Mouse (Mus musculus): ENCODE data around the gene Tnfrsf1a. TPM values are rescaled to one million over a fixed set of nuclear protein-coding genes. Genes with fewer than 3 reads are reported as not detected.

Tnfrsf1a gene
- polyA plus RNA-seq, 1 experiment from 2014 or later = 12.8 TPM

- peaks cover 28% of the 10 kb centered on the region for H3K4me1 ChIP-seq
- WGBS = 4% methylated on average over 27 of the region's 46 CpGs
- H3K9ac ChIP-seq = peak within 1 kb of the TSS; percentile 66
- H3K36me3 ChIP-seq (ENCODE audit: poor library complexity, severe bottlenecking) = no peaks in the 10 kb centered on the region
- H3K9me3 ChIP-seq (replicated peaks) = no peaks in the 10 kb centered on the region
- peak within 1 kb of the TSS; percentile 63 for H3K4me2 ChIP-seq
- peak within 1 kb of the TSS; percentile 37 for H3K4me3 ChIP-seq
- peaks cover 18% of the 10 kb centered on the region for H3K27me3 ChIP-seq
- no peak within 1 kb of the TSS for H3K27ac ChIP-seq
- peak; percentile 55; the same call in 1 of the 2 replicates for ATAC-seq
Observed at GRCm38 (mm10) chr6:125313546-125314230, 35.5 kb upstream of the Tnfrsf1a start, which contains the start of gene Ltbr. Gene Ltbr (minus strand): TSS chr6:125313885.

- peak; percentile 43; the same call in 1 of the 2 replicates for ATAC-seq
- peaks cover 23% of the 10 kb centered on the region for H3K4me1 ChIP-seq
- H3K36me3 ChIP-seq (ENCODE audit: poor library complexity, severe bottlenecking) = no peaks in the 10 kb centered on the region
- H3K27ac ChIP-seq = no peak overlapping the region
- no peaks in the 10 kb centered on the region for H3K9me3 ChIP-seq (replicated peaks)
- peak overlapping the region; percentile 37 for H3K4me3 ChIP-seq
- H3K9ac ChIP-seq = peak overlapping the region; percentile 66
- WGBS = 67% methylated on average over 7 of the region's 7 CpGs
- peak overlapping the region; percentile 63 for H3K4me2 ChIP-seq
- H3K27me3 ChIP-seq = peaks cover 23% of the 10 kb centered on the region
Observed at GRCm38 (mm10) chr6:125314231-125314563, 35.0 kb upstream of the Tnfrsf1a start.

DNA sequence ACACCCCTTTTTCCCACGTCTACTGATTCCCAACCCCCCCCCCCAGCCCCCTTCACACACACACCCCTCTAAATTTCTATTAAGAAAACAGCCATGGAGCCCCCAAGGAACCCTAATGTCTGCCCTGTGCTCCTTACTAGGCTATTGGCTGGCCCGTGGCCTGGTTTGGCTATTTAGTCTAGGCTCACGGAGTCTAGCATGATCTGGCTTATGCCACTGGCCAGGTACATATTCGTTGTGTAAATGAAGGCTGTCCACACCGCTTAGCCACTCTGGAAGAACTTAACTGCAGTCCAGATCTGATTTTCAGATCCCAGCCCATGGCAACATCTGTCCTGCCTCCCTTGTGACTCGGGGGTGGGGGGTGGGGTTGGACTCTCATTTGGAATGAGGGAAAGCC lies 34.4 kb upstream of the Tnfrsf1a start:
- H3K27ac ChIP-seq = no peak overlapping the region
- H3K36me3 ChIP-seq (ENCODE audit: poor library complexity, severe bottlenecking) = no peaks in the 10 kb centered on the region
- peaks cover 20% of the 10 kb centered on the region for H3K4me1 ChIP-seq
- peaks cover 28% of the 10 kb centered on the region for H3K27me3 ChIP-seq
- no peaks in the 10 kb centered on the region for H3K9me3 ChIP-seq (replicated peaks)
- 81% methylated on average over 6 of the region's 6 CpGs for WGBS
- no peak overlapping the region for H3K4me3 ChIP-seq
- no peak overlapping the region for H3K4me2 ChIP-seq
- no peak for ATAC-seq
- no peak overlapping the region for H3K9ac ChIP-seq

- Histone ChIP-seq H3K36me3 (ENCODE audit: poor library complexity, severe bottlenecking) (no peaks in the 10 kb centered on the region), H3K4me2 (no peak overlapping the region), H3K4me1 (peaks cover 26% of the 10 kb centered on the region), H3K9ac (no peak overlapping the region), H3K27me3 (peaks cover 51% of the 10 kb centered on the region), H3K9me3 (replicated peaks) (no peaks in the 10 kb centered on the region), H3K27ac (no peak overlapping the region), H3K4me3 (no peak overlapping the region)
- 63% methylated on average over 7 of the region's 7 CpGs for WGBS
- no peak for ATAC-seq
Observed at GRCm38 (mm10) chr6:125317077-125317476, 32.1 kb upstream of the Tnfrsf1a start.

DNA sequence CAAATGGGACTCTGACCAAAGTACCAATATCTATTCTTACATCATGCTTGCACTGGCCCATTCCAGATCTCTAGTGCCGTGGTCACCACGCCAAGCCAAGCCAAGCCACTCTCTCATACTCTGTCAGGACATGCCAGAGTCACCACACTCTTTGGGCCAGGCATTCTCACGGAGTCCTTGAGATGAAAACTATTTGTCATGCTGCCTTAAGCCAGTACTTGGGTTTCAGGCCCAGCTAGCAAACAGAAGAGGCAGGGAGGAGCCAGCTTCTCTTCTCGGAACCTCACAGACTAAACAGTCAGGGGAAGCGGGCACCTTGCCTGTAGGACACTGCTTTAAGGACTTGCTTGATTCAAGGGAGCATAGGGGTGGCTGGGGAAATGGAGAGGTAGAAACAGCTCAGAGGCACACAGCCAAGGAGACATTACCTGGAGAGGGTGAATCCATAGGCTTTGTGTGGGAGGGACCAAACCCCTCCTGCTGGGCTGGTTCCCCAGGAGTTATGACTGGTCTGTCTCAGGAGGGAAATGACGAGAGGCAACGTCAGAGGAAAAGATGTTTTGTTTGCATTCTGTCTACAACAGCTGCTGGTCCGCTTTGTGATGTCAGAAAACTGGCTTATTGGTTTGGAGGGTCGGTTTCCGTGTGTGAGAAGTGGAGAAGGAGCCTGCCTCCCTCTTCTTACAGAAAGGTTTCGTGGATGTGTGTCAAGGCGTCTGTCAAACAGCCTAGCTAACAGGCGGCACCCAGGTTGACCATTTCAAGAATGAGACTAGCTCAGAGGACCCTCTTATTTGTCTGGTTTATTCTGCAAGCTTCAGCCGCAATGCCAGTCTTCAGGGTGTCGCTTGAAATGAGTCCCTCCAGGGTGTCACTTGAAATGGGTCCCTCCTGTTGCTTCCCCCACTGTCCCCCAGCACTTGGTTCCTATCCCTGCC lies 29.9 kb upstream of the Tnfrsf1a start:
- H3K4me1 ChIP-seq = peaks cover 8% of the 10 kb centered on the region; the same call in 1 of the 2 replicates
- no peak overlapping the region for H3K4me3 ChIP-seq
- no peak for ATAC-seq
- H3K9ac ChIP-seq = no peak overlapping the region
- no peak overlapping the region for H3K4me2 ChIP-seq
- H3K27me3 ChIP-seq = peaks cover 46% of the 10 kb centered on the region
- 72% methylated on average over 15 of the region's 15 CpGs for WGBS
- H3K9me3 ChIP-seq (replicated peaks) = no peaks in the 10 kb centered on the region
- no peaks in the 10 kb centered on the region for H3K36me3 ChIP-seq (ENCODE audit: poor library complexity, severe bottlenecking)
- no peak overlapping the region for H3K27ac ChIP-seq

DNA sequence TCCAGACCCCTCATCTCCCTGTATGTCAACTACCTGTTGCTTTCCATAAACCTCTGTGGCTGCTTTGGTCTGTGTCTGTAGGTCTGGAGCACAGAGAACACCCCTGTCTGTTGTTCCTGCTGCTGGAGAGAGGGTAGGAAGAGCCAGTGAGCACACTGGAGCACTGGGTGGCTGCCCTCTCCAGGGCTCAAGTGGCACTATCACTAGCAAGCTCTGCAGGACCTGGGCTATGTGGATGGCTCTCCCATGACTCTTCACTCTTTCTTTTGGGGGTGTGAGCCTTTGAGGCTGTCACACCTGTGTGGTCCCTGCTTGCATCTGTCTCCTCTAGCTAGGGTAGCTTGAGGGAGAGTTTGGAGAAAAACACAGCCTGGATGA lies 29.3 kb upstream of the Tnfrsf1a start:
- no peak overlapping the region for H3K27ac ChIP-seq
- no peak for ATAC-seq
- peaks cover 41% of the 10 kb centered on the region for H3K27me3 ChIP-seq
- no peaks in the 10 kb centered on the region for H3K9me3 ChIP-seq (replicated peaks)
- H3K4me3 ChIP-seq = no peak overlapping the region
- H3K4me2 ChIP-seq = no peak overlapping the region
- no peak overlapping the region for H3K9ac ChIP-seq
- H3K4me1 ChIP-seq = peaks cover 6% of the 10 kb centered on the region; the same call in 1 of the 2 replicates
- no peaks in the 10 kb centered on the region for H3K36me3 ChIP-seq (ENCODE audit: poor library complexity, severe bottlenecking)

GRCm38 (mm10) chr6:125320323-125320722 lies 28.8 kb upstream of the Tnfrsf1a start, which contains the start of gene Scnn1a:
Gene Scnn1a (plus strand): TSS chr6:125320659.
- H3K9me3 ChIP-seq (replicated peaks) = no peaks in the 10 kb centered on the region
- WGBS = 77% methylated on average over 1 of the region's 1 CpGs
- ATAC-seq = no peak
- peaks cover 41% of the 10 kb centered on the region for H3K27me3 ChIP-seq
- no peak within 1 kb of the TSS for H3K4me3 ChIP-seq
- no peaks in the 10 kb centered on the region for H3K36me3 ChIP-seq (ENCODE audit: poor library complexity, severe bottlenecking)
- no peak within 1 kb of the TSS for H3K4me2 ChIP-seq
- H3K9ac ChIP-seq = no peak within 1 kb of the TSS
- peaks cover 6% of the 10 kb centered on the region; the same call in 1 of the 2 replicates for H3K4me1 ChIP-seq
- no peak within 1 kb of the TSS for H3K27ac ChIP-seq

DNA sequence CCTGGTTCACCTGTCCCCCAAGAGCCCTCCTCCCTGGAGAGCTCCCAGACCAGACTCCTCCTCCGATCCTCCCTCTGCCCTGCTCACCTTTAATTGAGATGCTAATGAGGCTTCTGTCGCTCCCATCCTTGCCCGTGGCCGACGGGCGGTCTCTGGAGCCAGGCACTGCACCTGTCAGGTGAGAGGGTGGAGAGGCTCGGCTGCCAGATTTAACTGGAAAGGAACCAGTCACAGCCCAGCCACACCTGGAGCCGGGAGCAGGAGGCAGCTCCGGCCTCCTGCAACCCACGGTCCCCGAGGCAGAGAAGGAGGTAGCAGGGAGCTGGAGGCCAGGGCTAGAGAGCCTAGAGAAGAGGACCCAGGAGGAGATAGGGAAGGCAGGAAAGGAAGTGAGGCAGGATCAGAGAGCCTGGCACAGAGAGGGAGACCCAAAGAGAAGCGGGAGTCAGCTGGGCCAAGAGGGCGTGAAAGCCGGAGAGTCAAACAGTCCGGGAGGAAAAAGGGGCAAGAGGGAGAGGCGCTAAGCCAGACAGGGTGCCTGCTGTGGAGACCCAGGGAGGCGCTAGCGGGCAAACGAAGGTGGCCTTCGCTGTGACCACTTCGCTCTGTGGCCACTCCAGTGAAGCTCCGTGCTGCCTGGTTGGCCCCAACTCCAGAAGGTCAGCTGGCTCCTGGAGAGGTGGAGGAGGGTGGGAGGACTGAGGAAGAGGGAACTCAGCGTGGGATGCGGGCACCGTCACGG lies 27.9 kb upstream of the Tnfrsf1a start:
- no peaks in the 10 kb centered on the region for H3K36me3 ChIP-seq (ENCODE audit: poor library complexity, severe bottlenecking)
- peaks cover 6% of the 10 kb centered on the region; the same call in 1 of the 2 replicates for H3K4me1 ChIP-seq
- H3K27me3 ChIP-seq = peaks cover 41% of the 10 kb centered on the region
- H3K4me3 ChIP-seq = no peak overlapping the region
- H3K4me2 ChIP-seq = no peak overlapping the region
- no peak overlapping the region for H3K9ac ChIP-seq
- 6% methylated on average over 26 of the region's 26 CpGs for WGBS
- no peak for ATAC-seq
- no peak overlapping the region for H3K27ac ChIP-seq
- H3K9me3 ChIP-seq (replicated peaks) = no peaks in the 10 kb centered on the region

- Histone ChIP-seq H3K9me3 (replicated peaks) (no peaks in the 10 kb centered on the region), H3K27ac (no peak overlapping the region), H3K4me2 (no peak overlapping the region), H3K4me3 (no peak overlapping the region), H3K4me1 (peaks cover 6% of the 10 kb centered on the region; the same call in 1 of the 2 replicates), H3K9ac (no peak overlapping the region), H3K27me3 (peaks cover 41% of the 10 kb centered on the region), H3K36me3 (ENCODE audit: poor library complexity, severe bottlenecking) (no peaks in the 10 kb centered on the region)
- WGBS = 48% methylated on average over 13 of the region's 13 CpGs
- no peak for ATAC-seq
Observed at GRCm38 (mm10) chr6:125322794-125323193, 26.4 kb upstream of the Tnfrsf1a start.

- Histone ChIP-seq H3K9ac (no peak overlapping the region), H3K4me1 (peaks cover 6% of the 10 kb centered on the region; the same call in 1 of the 2 replicates), H3K27ac (no peak overlapping the region), H3K36me3 (ENCODE audit: poor library complexity, severe bottlenecking) (no peaks in the 10 kb centered on the region), H3K27me3 (peaks cover 41% of the 10 kb centered on the region), H3K4me2 (no peak overlapping the region), H3K9me3 (replicated peaks) (no peaks in the 10 kb centered on the region), H3K4me3 (no peak overlapping the region)
- no peak for ATAC-seq
- WGBS = 69% methylated on average over 6 of the region's 6 CpGs
Observed at GRCm38 (mm10) chr6:125323547-125323946, 25.6 kb upstream of the Tnfrsf1a start.

- no peak for ATAC-seq
- H3K4me3 ChIP-seq = no peak overlapping the region
- H3K4me1 ChIP-seq = peaks cover 6% of the 10 kb centered on the region; the same call in 1 of the 2 replicates
- no peaks in the 10 kb centered on the region for H3K36me3 ChIP-seq (ENCODE audit: poor library complexity, severe bottlenecking)
- H3K9ac ChIP-seq = no peak overlapping the region
- H3K27ac ChIP-seq = no peak overlapping the region
- H3K4me2 ChIP-seq = no peak overlapping the region
- H3K9me3 ChIP-seq (replicated peaks) = no peaks in the 10 kb centered on the region
- 77% methylated on average over 6 of the region's 6 CpGs for WGBS
- H3K27me3 ChIP-seq = peaks cover 24% of the 10 kb centered on the region
Observed at GRCm38 (mm10) chr6:125325337-125325736, 23.8 kb upstream of the Tnfrsf1a start.

Measured in forebrain, embryonic 13.5 days (tissue).